Mouse (Mus musculus): ENCODE data around the gene Clec3b. TPM values are rescaled to one million over a fixed set of nuclear protein-coding genes. Genes with fewer than 3 reads are reported as not detected.
A peak's percentile ranks its signal among the peaks of the same experiment; 100 is the strongest.

Gene Clec3b
- polyA plus RNA-seq, 1 experiment from 2014 or later: 0.60 TPM

DNA sequence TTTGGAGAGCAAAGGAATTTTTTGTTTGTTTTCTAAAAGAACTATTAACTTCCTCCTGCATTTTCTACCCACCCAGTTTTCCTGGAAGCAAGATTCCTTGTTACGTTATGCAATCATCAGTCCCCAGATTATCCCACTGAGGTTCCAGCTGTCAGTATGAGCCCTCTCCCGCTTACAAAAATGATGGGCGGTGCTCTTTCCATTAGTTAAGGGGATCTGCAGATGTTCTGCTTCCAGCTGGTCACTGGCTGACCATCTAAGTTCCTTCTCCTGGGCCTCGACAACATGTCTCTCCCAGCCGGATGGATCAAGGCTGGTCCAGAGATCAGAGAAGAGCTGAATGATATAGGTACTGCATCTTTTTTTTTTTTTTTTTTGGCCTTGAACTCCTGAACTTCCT, 2.3 kb upstream of the Clec3b start:
- no peak for DNase-seq (ENCODE audit: low spot score)
- WGBS: 81% methylated on average over 5 of the region's 5 CpGs
- no peak overlapping the region for H3K4me2 ChIP-seq (replicated peaks)
- no peaks in the 10 kb centered on the region for H3K27me3 ChIP-seq (ENCODE audit: control insufficient read depth, insufficient read depth, low read length)
- ATAC-seq (ENCODE audit: low FRiP score): no peak
- H3K9ac ChIP-seq: no peak overlapping the region
- no peaks in the 10 kb centered on the region for H3K4me1 ChIP-seq (replicated peaks; ENCODE audit: control insufficient read depth, insufficient read depth, low read length)
- no peak overlapping the region for H3K27ac ChIP-seq
- H3K4me3 ChIP-seq (replicated peaks; ENCODE audit: low read length): no peak overlapping the region
- no peaks in the 10 kb centered on the region for H3K9me3 ChIP-seq (ENCODE audit: control insufficient read depth, low read length)
- H3K36me3 ChIP-seq (replicated peaks; ENCODE audit: control insufficient read depth, insufficient read depth): 0 out of 2 replicates have a peak, but pooled peaks cover 3% of the 10 kb centered on the region

GRCm38 (mm10) chr9:123151561-123151960, 815 bp downstream of the Clec3b start:
- no peak overlapping the region for H3K9ac ChIP-seq
- H3K4me2 ChIP-seq (replicated peaks): no peak overlapping the region
- no peaks in the 10 kb centered on the region for H3K9me3 ChIP-seq (ENCODE audit: control insufficient read depth, low read length)
- DNase-seq (ENCODE audit: low spot score) (no peak), ATAC-seq (ENCODE audit: low FRiP score) (no peak)
- H3K27ac ChIP-seq: no peak overlapping the region
- H3K4me1 ChIP-seq (replicated peaks; ENCODE audit: control insufficient read depth, insufficient read depth, low read length): no peaks in the 10 kb centered on the region
- no peak overlapping the region for H3K4me3 ChIP-seq (replicated peaks; ENCODE audit: low read length)
- peaks cover under 1% of the 10 kb centered on the region; the same call in 1 of the 2 replicates for H3K27me3 ChIP-seq (ENCODE audit: control insufficient read depth, insufficient read depth, low read length)
- WGBS: 78% methylated on average over 1 of the region's 1 CpGs
- no peaks in the 10 kb centered on the region for H3K36me3 ChIP-seq (replicated peaks; ENCODE audit: control insufficient read depth, insufficient read depth)

- no peaks in the 10 kb centered on the region for H3K36me3 ChIP-seq (replicated peaks; ENCODE audit: control insufficient read depth, insufficient read depth)
- no peaks in the 10 kb centered on the region for H3K4me1 ChIP-seq (replicated peaks; ENCODE audit: control insufficient read depth, insufficient read depth, low read length)
- H3K27ac ChIP-seq: no peak overlapping the region
- H3K4me3 ChIP-seq (replicated peaks; ENCODE audit: low read length): no peak overlapping the region
- 87% methylated on average over 3 of the region's 3 CpGs for WGBS
- DNase-seq (ENCODE audit: low spot score) (no peak), ATAC-seq (ENCODE audit: low FRiP score) (no peak)
- H3K27me3 ChIP-seq (ENCODE audit: control insufficient read depth, insufficient read depth, low read length): peaks cover 4% of the 10 kb centered on the region; the same call in 1 of the 2 replicates
- H3K9ac ChIP-seq: no peak overlapping the region
- H3K9me3 ChIP-seq (ENCODE audit: control insufficient read depth, low read length): no peaks in the 10 kb centered on the region
- H3K4me2 ChIP-seq (replicated peaks): no peak overlapping the region
Observed at GRCm38 (mm10) chr9:123152026-123152425, 1.3 kb downstream of the Clec3b start.

GRCm38 (mm10) chr9:123153121-123153520, 2.4 kb downstream of the Clec3b start:
- Histone ChIP-seq H3K4me3 (replicated peaks; ENCODE audit: low read length) (no peak overlapping the region), H3K27me3 (ENCODE audit: control insufficient read depth, insufficient read depth, low read length) (peaks cover 4% of the 10 kb centered on the region; the same call in 1 of the 2 replicates), H3K9ac (no peak overlapping the region), H3K9me3 (ENCODE audit: control insufficient read depth, low read length) (no peaks in the 10 kb centered on the region), H3K4me2 (replicated peaks) (no peak overlapping the region), H3K36me3 (replicated peaks; ENCODE audit: control insufficient read depth, insufficient read depth) (no peaks in the 10 kb centered on the region), H3K27ac (no peak overlapping the region), H3K4me1 (replicated peaks; ENCODE audit: control insufficient read depth, insufficient read depth, low read length) (no peaks in the 10 kb centered on the region)
- ATAC-seq (ENCODE audit: low FRiP score) (no peak), DNase-seq (ENCODE audit: low spot score) (no peak)
- 93% methylated on average over 2 of the region's 2 CpGs for WGBS

GRCm38 (mm10) chr9:123156910-123157361, 6.2 kb downstream of the Clec3b start:
- no peaks in the 10 kb centered on the region for H3K36me3 ChIP-seq (replicated peaks; ENCODE audit: control insufficient read depth, insufficient read depth)
- H3K9ac ChIP-seq: no peak overlapping the region
- H3K4me1 ChIP-seq (replicated peaks; ENCODE audit: control insufficient read depth, insufficient read depth, low read length): no peaks in the 10 kb centered on the region
- WGBS: 29% methylated on average over 30 of the region's 30 CpGs
- H3K27ac ChIP-seq: no peak overlapping the region
- no peaks in the 10 kb centered on the region for H3K9me3 ChIP-seq (ENCODE audit: control insufficient read depth, low read length)
- peak overlapping the region; percentile 25 for H3K4me2 ChIP-seq (replicated peaks)
- peaks cover 4% of the 10 kb centered on the region; the same call in 1 of the 2 replicates for H3K27me3 ChIP-seq (ENCODE audit: control insufficient read depth, insufficient read depth, low read length)
- DNase-seq (ENCODE audit: low spot score): no peak
- H3K4me3 ChIP-seq (replicated peaks; ENCODE audit: low read length): no peak overlapping the region
- ATAC-seq (ENCODE audit: low FRiP score): peak; percentile 56; the same call in 1 of the 2 replicates

GRCm38 (mm10) chr9:123157699-123158098, 7.0 kb downstream of the Clec3b start:
- DNase-seq (ENCODE audit: low spot score): no peak
- Histone ChIP-seq H3K27me3 (ENCODE audit: control insufficient read depth, insufficient read depth, low read length) (peaks cover 4% of the 10 kb centered on the region; the same call in 1 of the 2 replicates), H3K4me3 (replicated peaks; ENCODE audit: low read length) (no peak overlapping the region), H3K9ac (no peak overlapping the region), H3K4me1 (replicated peaks; ENCODE audit: control insufficient read depth, insufficient read depth, low read length) (no peaks in the 10 kb centered on the region), H3K36me3 (replicated peaks; ENCODE audit: control insufficient read depth, insufficient read depth) (no peaks in the 10 kb centered on the region), H3K4me2 (replicated peaks) (no peak overlapping the region), H3K27ac (no peak overlapping the region), H3K9me3 (ENCODE audit: control insufficient read depth, low read length) (no peaks in the 10 kb centered on the region)
- ATAC-seq (ENCODE audit: low FRiP score): no peak

DNA sequence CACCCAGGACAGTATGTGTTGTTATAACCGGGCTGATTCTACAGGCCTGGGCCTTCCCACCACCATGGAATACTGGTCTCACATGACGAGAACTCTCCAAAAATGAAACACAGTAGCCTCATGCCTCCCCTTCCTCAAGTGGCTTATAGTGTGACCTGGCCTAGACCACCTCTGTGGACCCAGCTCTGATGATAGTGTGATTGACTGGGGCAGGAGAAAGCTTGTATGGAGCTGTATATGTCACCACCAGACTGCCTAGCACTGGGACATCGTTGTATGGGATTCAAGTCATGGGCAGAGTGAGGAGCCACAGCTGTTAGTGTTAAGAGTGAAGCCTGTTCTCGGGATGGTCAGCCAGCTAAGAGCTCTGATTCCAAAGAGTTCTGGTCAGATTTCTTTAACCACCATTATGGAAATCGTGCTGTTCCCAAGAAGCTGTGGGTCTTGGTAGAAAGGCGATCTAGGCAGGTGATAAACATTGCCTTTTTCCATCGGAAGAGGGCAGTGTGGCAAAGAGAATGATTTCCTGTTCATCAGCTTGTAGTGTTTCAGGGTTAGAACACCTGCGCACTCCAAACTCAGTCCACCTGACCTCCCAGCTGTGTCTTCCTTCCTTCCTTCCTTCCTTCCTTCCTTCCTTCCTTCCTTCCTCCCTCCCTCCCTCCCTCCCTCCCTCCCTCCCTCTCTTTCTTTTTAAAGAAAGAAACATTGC, 7.5 kb downstream of the Clec3b start:
- Histone ChIP-seq H3K4me3 (replicated peaks; ENCODE audit: low read length) (no peak overlapping the region), H3K27me3 (ENCODE audit: control insufficient read depth, insufficient read depth, low read length) (peaks cover 4% of the 10 kb centered on the region; the same call in 1 of the 2 replicates), H3K4me2 (replicated peaks) (no peak overlapping the region), H3K36me3 (replicated peaks; ENCODE audit: control insufficient read depth, insufficient read depth) (no peaks in the 10 kb centered on the region), H3K9ac (no peak overlapping the region), H3K9me3 (ENCODE audit: control insufficient read depth, low read length) (no peaks in the 10 kb centered on the region), H3K27ac (no peak overlapping the region), H3K4me1 (replicated peaks; ENCODE audit: control insufficient read depth, insufficient read depth, low read length) (no peaks in the 10 kb centered on the region)
- DNase-seq (ENCODE audit: low spot score): peak; percentile 66
- WGBS: 65% methylated on average over 8 of the region's 8 CpGs
- no peak for ATAC-seq (ENCODE audit: low FRiP score)

DNA sequence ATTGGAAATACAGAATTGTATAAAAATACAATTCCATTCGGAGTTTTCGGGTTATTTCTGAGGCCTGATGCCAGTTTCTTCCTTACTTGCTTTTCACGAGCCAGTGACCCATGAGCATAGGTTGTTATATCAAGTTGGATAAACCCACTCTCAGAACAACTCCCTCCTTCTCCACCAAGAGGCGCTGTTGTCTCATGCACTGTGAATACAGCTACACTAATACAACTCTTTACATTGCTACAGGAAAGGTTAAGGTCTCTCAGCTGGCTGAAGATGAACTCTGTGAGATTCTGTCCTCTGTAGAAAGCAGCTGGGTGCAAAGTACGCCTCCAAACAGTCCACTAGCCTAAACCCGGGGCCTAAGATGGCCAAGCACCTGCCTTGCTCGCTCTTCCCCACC, 8.6 kb downstream of the Clec3b start:
- Histone ChIP-seq H3K27me3 (ENCODE audit: control insufficient read depth, insufficient read depth, low read length) (peaks cover 4% of the 10 kb centered on the region; the same call in 1 of the 2 replicates), H3K36me3 (replicated peaks; ENCODE audit: control insufficient read depth, insufficient read depth) (no peaks in the 10 kb centered on the region), H3K9me3 (ENCODE audit: control insufficient read depth, low read length) (no peaks in the 10 kb centered on the region), H3K4me2 (replicated peaks) (no peak overlapping the region), H3K4me1 (replicated peaks; ENCODE audit: control insufficient read depth, insufficient read depth, low read length) (no peaks in the 10 kb centered on the region), H3K27ac (no peak overlapping the region), H3K4me3 (replicated peaks; ENCODE audit: low read length) (no peak overlapping the region), H3K9ac (no peak overlapping the region)
- DNase-seq (ENCODE audit: low spot score) (peak; percentile 75), ATAC-seq (ENCODE audit: low FRiP score) (no peak)
- WGBS: 71% methylated on average over 7 of the region's 7 CpGs

DNA sequence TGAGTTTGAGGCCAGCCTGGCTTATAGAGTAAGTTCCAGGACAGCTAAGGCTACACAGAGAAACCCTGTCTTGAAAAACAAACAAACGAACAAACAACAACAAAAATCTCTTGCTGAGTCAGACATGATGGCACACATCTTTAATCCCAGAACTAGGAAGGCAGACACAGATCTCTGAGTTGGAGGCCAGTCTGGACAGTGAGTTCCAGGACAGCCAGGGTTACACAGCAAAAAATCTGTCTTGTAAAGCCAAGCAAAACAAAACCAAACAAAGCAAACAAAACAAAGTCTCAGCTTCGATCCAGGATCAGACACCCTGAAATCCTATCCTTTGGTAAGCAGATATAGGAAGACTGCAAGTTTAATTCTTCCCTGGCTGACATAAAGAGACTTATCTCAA, 11.0 kb downstream of the Clec3b start:
- H3K4me1 ChIP-seq (replicated peaks; ENCODE audit: control insufficient read depth, insufficient read depth, low read length): 0 out of 2 replicates have a peak, but pooled peaks cover 3% of the 10 kb centered on the region
- H3K27ac ChIP-seq: no peak overlapping the region
- DNase-seq (ENCODE audit: low spot score) (no peak), ATAC-seq (ENCODE audit: low FRiP score) (no peak)
- no peak overlapping the region for H3K4me3 ChIP-seq (replicated peaks; ENCODE audit: low read length)
- peaks cover 1% of the 10 kb centered on the region; the same call in 1 of the 2 replicates for H3K27me3 ChIP-seq (ENCODE audit: control insufficient read depth, insufficient read depth, low read length)
- H3K9me3 ChIP-seq (ENCODE audit: control insufficient read depth, low read length): no peaks in the 10 kb centered on the region
- no peak overlapping the region for H3K9ac ChIP-seq
- no peak overlapping the region for H3K4me2 ChIP-seq (replicated peaks)
- 77% methylated on average over 2 of the region's 2 CpGs for WGBS
- H3K36me3 ChIP-seq (replicated peaks; ENCODE audit: control insufficient read depth, insufficient read depth): no peaks in the 10 kb centered on the region
